Mouse (Mus musculus): ENCODE measurements around the gene Gsg1l. TPM values are rescaled to one million over a fixed set of nuclear protein-coding genes. Genes with fewer than 3 reads are reported as not detected.

The Gsg1l gene
- polyA plus RNA-seq, 1 experiment: not detected

- no peak for TF ChIP-seq POLR2A (IDR thresholded peaks at IDR 0.05; ENCODE audit: insufficient read depth, low read length)
- TF ChIP-seq CTCF (IDR thresholded peaks at IDR 0.05; ENCODE audit: low read depth, low read length): no peak
- TF ChIP-seq EP300 (IDR thresholded peaks at IDR 0.05; ENCODE audit: insufficient read depth, low read depth, low read length): no peak
- no peaks in the 10 kb centered on the region for H3K27me3 ChIP-seq (ENCODE audit: control insufficient read depth, insufficient read depth, low read length, poor library complexity, severe bottlenecking)
- no peaks in the 10 kb centered on the region for H3K36me3 ChIP-seq (ENCODE audit: control insufficient read depth, insufficient read depth, low read length, poor library complexity, severe bottlenecking)
Measured at GRCm38 (mm10) chr7:125958856-125959255, 123.4 kb downstream of the Gsg1l start.

GRCm38 (mm10) chr7:125954994-125955393 lies 127.2 kb downstream of the Gsg1l start:
- Histone ChIP-seq H3K36me3 (ENCODE audit: control insufficient read depth, insufficient read depth, low read length, poor library complexity, severe bottlenecking) (no peaks in the 10 kb centered on the region), H3K4me1 (ENCODE audit: control insufficient read depth, insufficient read depth, low read length) (no peaks in the 10 kb centered on the region), H3K27ac (ENCODE audit: insufficient read depth, low read length) (no peak overlapping the region), H3K9me3 (replicated peaks; ENCODE audit: control insufficient read depth, insufficient read depth, low read length, poor library complexity, severe bottlenecking) (no peaks in the 10 kb centered on the region), H3K9ac (ENCODE audit: low read depth, poor library complexity, severe bottlenecking) (no peak overlapping the region), H3K27me3 (ENCODE audit: control insufficient read depth, insufficient read depth, low read length, poor library complexity, severe bottlenecking) (no peaks in the 10 kb centered on the region), H3K4me3 (ENCODE audit: low read depth, low read length) (no peak overlapping the region)
- no peak for TF ChIP-seq CTCF (IDR thresholded peaks at IDR 0.05; ENCODE audit: low read depth, low read length)
- no peak for TF ChIP-seq EP300 (IDR thresholded peaks at IDR 0.05; ENCODE audit: insufficient read depth, low read depth, low read length)
- no peak for TF ChIP-seq POLR2A (IDR thresholded peaks at IDR 0.05; ENCODE audit: insufficient read depth, low read length)

More at GRCm38 (mm10) chr7:125958856-125959255, 123.4 kb downstream of the Gsg1l start:
- Histone ChIP-seq H3K9me3 (replicated peaks; ENCODE audit: control insufficient read depth, insufficient read depth, low read length, poor library complexity, severe bottlenecking) (no peaks in the 10 kb centered on the region), H3K27ac (ENCODE audit: insufficient read depth, low read length) (no peak overlapping the region), H3K4me1 (ENCODE audit: control insufficient read depth, insufficient read depth, low read length) (no peaks in the 10 kb centered on the region), H3K9ac (ENCODE audit: low read depth, poor library complexity, severe bottlenecking) (no peak overlapping the region), H3K4me3 (ENCODE audit: low read depth, low read length) (no peak overlapping the region)

GRCm38 (mm10) chr7:125954356-125954878 lies 127.8 kb downstream of the Gsg1l start:
- H3K27ac ChIP-seq (ENCODE audit: insufficient read depth, low read length): no peak overlapping the region
- no peaks in the 10 kb centered on the region for H3K27me3 ChIP-seq (ENCODE audit: control insufficient read depth, insufficient read depth, low read length, poor library complexity, severe bottlenecking)
- no peaks in the 10 kb centered on the region for H3K36me3 ChIP-seq (ENCODE audit: control insufficient read depth, insufficient read depth, low read length, poor library complexity, severe bottlenecking)
- no peak overlapping the region for H3K9ac ChIP-seq (ENCODE audit: low read depth, poor library complexity, severe bottlenecking)
- no peaks in the 10 kb centered on the region for H3K4me1 ChIP-seq (ENCODE audit: control insufficient read depth, insufficient read depth, low read length)
- no peak overlapping the region for H3K4me3 ChIP-seq (ENCODE audit: low read depth, low read length)
- no peak for TF ChIP-seq POLR2A (IDR thresholded peaks at IDR 0.05; ENCODE audit: insufficient read depth, low read length)
- no peak for TF ChIP-seq CTCF (IDR thresholded peaks at IDR 0.05; ENCODE audit: low read depth, low read length)
- 0 out of 2 replicates have a peak, but pooled peaks have one; percentile 61 for TF ChIP-seq EP300 (IDR thresholded peaks at IDR 0.05; ENCODE audit: insufficient read depth, low read depth, low read length)
- no peaks in the 10 kb centered on the region for H3K9me3 ChIP-seq (replicated peaks; ENCODE audit: control insufficient read depth, insufficient read depth, low read length, poor library complexity, severe bottlenecking)

- no peaks in the 10 kb centered on the region for H3K4me1 ChIP-seq (ENCODE audit: control insufficient read depth, insufficient read depth, low read length)
- H3K9me3 ChIP-seq (replicated peaks; ENCODE audit: control insufficient read depth, insufficient read depth, low read length, poor library complexity, severe bottlenecking): no peaks in the 10 kb centered on the region
- H3K36me3 ChIP-seq (ENCODE audit: control insufficient read depth, insufficient read depth, low read length, poor library complexity, severe bottlenecking): no peaks in the 10 kb centered on the region
- H3K4me3 ChIP-seq (ENCODE audit: low read depth, low read length): no peak overlapping the region
- H3K27ac ChIP-seq (ENCODE audit: insufficient read depth, low read length): no peak overlapping the region
- TF ChIP-seq POLR2A (IDR thresholded peaks at IDR 0.05; ENCODE audit: insufficient read depth, low read length) (no peak), EP300 (IDR thresholded peaks at IDR 0.05; ENCODE audit: insufficient read depth, low read depth, low read length) (no peak), CTCF (IDR thresholded peaks at IDR 0.05; ENCODE audit: low read depth, low read length) (no peak)
- no peak overlapping the region for H3K9ac ChIP-seq (ENCODE audit: low read depth, poor library complexity, severe bottlenecking)
- H3K27me3 ChIP-seq (ENCODE audit: control insufficient read depth, insufficient read depth, low read length, poor library complexity, severe bottlenecking): no peaks in the 10 kb centered on the region
Measured at GRCm38 (mm10) chr7:125953844-125954243, 128.4 kb downstream of the Gsg1l start.

GRCm38 (mm10) chr7:125951911-125952310 lies 130.3 kb downstream of the Gsg1l start:
- Histone ChIP-seq H3K4me3 (ENCODE audit: low read depth, low read length) (no peak overlapping the region), H3K27me3 (ENCODE audit: control insufficient read depth, insufficient read depth, low read length, poor library complexity, severe bottlenecking) (no peaks in the 10 kb centered on the region), H3K36me3 (ENCODE audit: control insufficient read depth, insufficient read depth, low read length, poor library complexity, severe bottlenecking) (no peaks in the 10 kb centered on the region), H3K9me3 (replicated peaks; ENCODE audit: control insufficient read depth, insufficient read depth, low read length, poor library complexity, severe bottlenecking) (no peaks in the 10 kb centered on the region), H3K4me1 (ENCODE audit: control insufficient read depth, insufficient read depth, low read length) (no peaks in the 10 kb centered on the region), H3K27ac (ENCODE audit: insufficient read depth, low read length) (no peak overlapping the region), H3K9ac (ENCODE audit: low read depth, poor library complexity, severe bottlenecking) (no peak overlapping the region)
- TF ChIP-seq CTCF (IDR thresholded peaks at IDR 0.05; ENCODE audit: low read depth, low read length) (no peak), POLR2A (IDR thresholded peaks at IDR 0.05; ENCODE audit: insufficient read depth, low read length) (no peak), EP300 (IDR thresholded peaks at IDR 0.05; ENCODE audit: insufficient read depth, low read depth, low read length) (no peak)

GRCm38 (mm10) chr7:125948973-125949372 lies 133.2 kb downstream of the Gsg1l start:
- Histone ChIP-seq H3K27me3 (ENCODE audit: control insufficient read depth, insufficient read depth, low read length, poor library complexity, severe bottlenecking) (no peaks in the 10 kb centered on the region), H3K27ac (ENCODE audit: insufficient read depth, low read length) (no peak overlapping the region), H3K9ac (ENCODE audit: low read depth, poor library complexity, severe bottlenecking) (no peak overlapping the region), H3K9me3 (replicated peaks; ENCODE audit: control insufficient read depth, insufficient read depth, low read length, poor library complexity, severe bottlenecking) (no peaks in the 10 kb centered on the region), H3K36me3 (ENCODE audit: control insufficient read depth, insufficient read depth, low read length, poor library complexity, severe bottlenecking) (no peaks in the 10 kb centered on the region), H3K4me1 (ENCODE audit: control insufficient read depth, insufficient read depth, low read length) (no peaks in the 10 kb centered on the region), H3K4me3 (ENCODE audit: low read depth, low read length) (no peak overlapping the region)
- TF ChIP-seq POLR2A (IDR thresholded peaks at IDR 0.05; ENCODE audit: insufficient read depth, low read length) (no peak), EP300 (IDR thresholded peaks at IDR 0.05; ENCODE audit: insufficient read depth, low read depth, low read length) (no peak), CTCF (IDR thresholded peaks at IDR 0.05; ENCODE audit: low read depth, low read length) (no peak)

Data from ES-Bruce4 (cell line).